Mouse (Mus musculus): ENCODE measurements around the gene Eef1akmt3. TPM values are rescaled to one million over a fixed set of nuclear protein-coding genes. Genes with fewer than 3 reads are reported as not detected.
"Not testable (repeated sequence)": the region's sequence is repeated elsewhere in the genome, so short reads cannot be mapped to it uniquely, and the experiment has no call there.

Gene Eef1akmt3
- polyA plus RNA-seq, 1 experiment from 2014 or later = 0.15 TPM

- Histone ChIP-seq H3K9ac (peak overlapping the region; percentile 64), H3K27ac (no peak overlapping the region), H3K4me2 (replicated peaks) (peak overlapping the region; percentile 96), H3K9me3 (no peaks in the 10 kb centered on the region), H3K36me3 (peaks cover 40% of the 10 kb centered on the region), H3K4me3 (peak overlapping the region; percentile 55), H3K4me1 (peaks cover 44% of the 10 kb centered on the region), H3K27me3 (replicated peaks) (no peaks in the 10 kb centered on the region)
- 83% methylated on average over 9 of the region's 9 CpGs for WGBS
- no peak for ATAC-seq (ENCODE audit: low FRiP score, low read depth)
Observed at GRCm38 (mm10) chr10:127068360-127069038, 27.2 kb upstream of the Eef1akmt3 start.

GRCm38 (mm10) chr10:127066519-127067018 lies 25.3 kb upstream of the Eef1akmt3 start:
- H3K4me2 ChIP-seq (replicated peaks) = peak overlapping the region; percentile 9; the same call in 1 of the 2 replicates
- no peak overlapping the region for H3K4me3 ChIP-seq
- ATAC-seq (ENCODE audit: low FRiP score, low read depth) = no peak
- H3K9me3 ChIP-seq = no peaks in the 10 kb centered on the region
- WGBS = 92% methylated on average over 14 of the region's 14 CpGs
- H3K27ac ChIP-seq = no peak overlapping the region
- no peak overlapping the region for H3K9ac ChIP-seq
- peaks cover 40% of the 10 kb centered on the region for H3K36me3 ChIP-seq
- H3K27me3 ChIP-seq (replicated peaks) = no peaks in the 10 kb centered on the region
- H3K4me1 ChIP-seq = peaks cover 44% of the 10 kb centered on the region

DNA sequence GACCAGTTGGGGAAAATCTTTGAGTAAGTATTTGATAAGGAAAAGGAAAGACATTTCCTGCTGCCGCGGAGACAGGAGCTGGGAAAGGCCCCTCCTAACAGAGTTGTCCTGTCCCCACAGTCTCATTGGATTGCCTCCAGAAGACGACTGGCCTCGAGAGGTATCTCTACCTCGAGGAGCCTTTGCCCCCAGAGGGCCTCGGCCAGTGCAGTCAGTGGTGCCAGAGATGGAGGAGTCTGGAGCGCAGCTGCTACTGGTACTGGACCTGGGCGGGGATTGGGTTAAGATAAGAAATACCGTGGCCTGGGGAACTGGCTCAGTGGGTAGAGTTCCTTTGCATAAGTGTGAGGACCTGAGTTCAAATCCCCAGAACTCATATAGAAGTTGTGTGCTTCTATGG lies 24.7 kb upstream of the Eef1akmt3 start:
- Histone ChIP-seq H3K27me3 (replicated peaks) (no peaks in the 10 kb centered on the region), H3K36me3 (peaks cover 40% of the 10 kb centered on the region), H3K9ac (no peak overlapping the region), H3K4me1 (peaks cover 41% of the 10 kb centered on the region), H3K4me2 (replicated peaks) (peak overlapping the region; percentile 18; the same call in 1 of the 2 replicates), H3K9me3 (no peaks in the 10 kb centered on the region), H3K27ac (no peak overlapping the region), H3K4me3 (no peak overlapping the region)
- ATAC-seq (ENCODE audit: low FRiP score, low read depth) = no peak
- 93% methylated on average over 9 of the region's 9 CpGs for WGBS

DNA sequence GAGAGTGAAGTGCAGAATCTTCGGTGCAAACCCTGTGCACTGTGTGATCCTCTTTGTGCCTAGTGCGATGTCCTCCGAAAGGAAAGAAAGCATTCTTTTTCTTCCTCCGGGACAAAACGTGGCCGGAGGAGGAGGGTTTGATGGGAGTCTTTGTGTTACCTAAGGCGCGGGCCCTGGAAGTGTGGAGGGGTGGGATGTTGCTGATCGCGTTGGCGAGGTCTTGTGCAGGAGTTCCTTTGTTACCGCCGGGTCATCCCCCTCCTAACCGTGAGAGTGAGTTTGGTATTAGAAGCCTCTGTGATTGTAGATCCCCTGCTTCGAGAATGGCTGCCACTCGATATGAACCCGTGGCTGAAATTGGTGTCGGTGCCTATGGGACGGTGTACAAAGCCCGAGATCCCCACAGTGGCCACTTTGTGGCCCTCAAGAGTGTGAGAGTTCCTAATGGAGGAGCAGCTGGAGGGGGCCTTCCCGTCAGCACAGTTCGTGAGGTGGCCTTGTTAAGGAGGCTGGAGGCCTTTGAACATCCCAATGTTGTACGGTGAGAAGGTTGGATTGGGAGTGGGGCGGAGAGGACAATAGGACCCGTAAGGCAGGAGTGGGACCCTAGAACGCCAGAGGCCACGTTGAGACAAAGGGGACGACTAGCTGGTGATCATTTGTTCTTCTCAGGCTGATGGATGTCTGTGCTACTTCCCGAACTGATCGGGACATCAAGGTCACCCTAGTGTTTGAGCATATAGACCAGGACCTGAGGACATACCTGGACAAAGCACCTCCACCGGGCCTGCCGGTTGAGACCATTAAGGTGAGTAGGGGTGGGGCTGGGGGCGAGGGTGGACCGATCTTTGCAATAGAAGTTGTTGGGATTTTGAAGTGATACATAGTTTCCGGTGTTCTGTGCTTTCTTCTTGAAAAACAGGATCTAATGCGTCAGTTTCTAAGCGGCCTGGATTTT lies 22.9 kb upstream of the Eef1akmt3 start:
- no peaks in the 10 kb centered on the region for H3K27me3 ChIP-seq (replicated peaks)
- peak overlapping the region; percentile 93 for H3K9ac ChIP-seq
- peaks cover 42% of the 10 kb centered on the region for H3K4me1 ChIP-seq
- H3K4me2 ChIP-seq (replicated peaks) = peak overlapping the region; percentile 90
- H3K27ac ChIP-seq = peak overlapping the region; percentile 57; the same call in 1 of the 2 replicates
- peak overlapping the region; percentile 81 for H3K4me3 ChIP-seq
- H3K36me3 ChIP-seq = peaks cover 40% of the 10 kb centered on the region
- H3K9me3 ChIP-seq = no peaks in the 10 kb centered on the region
- no peak; the same call in 1 of the 2 replicates for ATAC-seq (ENCODE audit: low FRiP score, low read depth)
- 13% methylated on average over 37 of the region's 37 CpGs for WGBS

DNA sequence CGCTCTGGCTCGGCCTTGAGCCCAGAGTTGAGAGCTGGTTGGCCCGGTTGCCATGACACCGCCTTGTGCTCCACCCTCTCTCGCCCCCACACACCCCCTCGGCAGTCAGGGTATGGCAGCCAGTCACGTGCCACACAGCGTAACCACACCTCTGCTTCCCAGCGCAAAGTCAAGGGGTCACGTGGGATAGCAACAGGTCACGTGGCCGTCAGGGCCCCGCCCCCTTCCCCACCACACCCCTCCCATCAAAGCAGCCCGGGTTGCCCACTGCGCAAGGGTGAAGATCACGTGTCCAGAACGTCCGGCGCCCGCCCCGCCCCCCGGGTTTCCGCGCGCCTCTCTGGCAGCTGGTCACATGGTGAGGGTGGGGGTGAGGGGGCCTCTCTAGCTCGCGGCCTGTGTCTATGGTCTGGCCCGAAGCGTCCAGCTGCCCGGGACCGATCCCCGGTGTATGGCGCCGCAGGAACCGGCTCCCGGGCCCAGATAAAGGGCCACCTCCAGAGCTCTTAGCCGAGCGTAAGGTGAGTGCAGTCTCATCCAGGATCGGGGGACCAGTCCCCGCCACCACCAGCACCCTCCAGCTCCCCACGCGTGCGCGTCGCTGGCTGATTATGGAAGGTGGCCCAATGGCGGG lies 22.0 kb upstream of the Eef1akmt3 start, which contains the start of gene Cdk4:
TSS of gene Cdk4 (plus strand) at position 296 of the 634 bp plus-strand sequence.
- Histone ChIP-seq H3K36me3 (peaks cover 38% of the 10 kb centered on the region), H3K4me1 (peaks cover 40% of the 10 kb centered on the region), H3K4me2 (replicated peaks) (peak within 1 kb of the TSS; percentile 90), H3K27ac (peak within 1 kb of the TSS; percentile 57; the same call in 1 of the 2 replicates), H3K27me3 (replicated peaks) (no peaks in the 10 kb centered on the region), H3K4me3 (peak within 1 kb of the TSS; percentile 81), H3K9ac (peak within 1 kb of the TSS; percentile 93), H3K9me3 (no peaks in the 10 kb centered on the region)
- peak; percentile 91 for ATAC-seq (ENCODE audit: low FRiP score, low read depth)
- WGBS = under 1% methylated on average over 45 of the region's 46 CpGs

DNA sequence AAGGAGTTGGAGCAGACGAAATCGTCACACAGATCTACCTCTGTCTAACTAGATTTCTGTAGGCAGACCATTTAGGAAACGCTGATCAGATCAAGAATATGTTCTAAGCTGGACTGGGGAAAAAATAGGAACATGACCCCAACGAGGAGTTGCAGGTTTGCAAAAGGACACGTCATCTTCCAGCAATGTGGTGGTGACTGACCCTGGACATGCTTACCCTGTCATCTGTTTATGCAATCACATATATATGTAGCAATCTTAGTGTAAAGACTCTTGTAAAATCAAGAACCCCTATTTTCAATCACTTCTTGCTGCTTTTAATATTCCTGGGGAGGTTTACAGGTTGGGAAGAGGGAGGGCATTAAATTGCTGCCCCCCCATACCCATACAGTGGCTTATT lies 21.2 kb upstream of the Eef1akmt3 start:
- no peak overlapping the region for H3K9ac ChIP-seq
- ATAC-seq (ENCODE audit: low FRiP score, low read depth) = no peak
- no peaks in the 10 kb centered on the region for H3K27me3 ChIP-seq (replicated peaks)
- H3K4me2 ChIP-seq (replicated peaks) = peak overlapping the region; percentile 90; the same call in 1 of the 2 replicates
- H3K27ac ChIP-seq = no peak overlapping the region
- H3K36me3 ChIP-seq = peaks cover 31% of the 10 kb centered on the region
- H3K9me3 ChIP-seq = no peaks in the 10 kb centered on the region
- WGBS = 81% methylated on average over 5 of the region's 5 CpGs
- H3K4me3 ChIP-seq = no peak overlapping the region
- H3K4me1 ChIP-seq = peaks cover 42% of the 10 kb centered on the region

GRCm38 (mm10) chr10:127062101-127062500 lies 20.8 kb upstream of the Eef1akmt3 start:
- not testable (repeated sequence) for H3K9me3 ChIP-seq; H3K4me2 ChIP-seq (replicated peaks); H3K4me3 ChIP-seq; H3K27ac ChIP-seq; ATAC-seq (ENCODE audit: low FRiP score, low read depth); H3K9ac ChIP-seq; H3K27me3 ChIP-seq (replicated peaks)
- WGBS = 92% methylated on average over 4 of the region's 4 CpGs
- H3K4me1 ChIP-seq = peaks cover 43% of the 10 kb centered on the region
- H3K36me3 ChIP-seq = peaks cover 31% of the 10 kb centered on the region

DNA sequence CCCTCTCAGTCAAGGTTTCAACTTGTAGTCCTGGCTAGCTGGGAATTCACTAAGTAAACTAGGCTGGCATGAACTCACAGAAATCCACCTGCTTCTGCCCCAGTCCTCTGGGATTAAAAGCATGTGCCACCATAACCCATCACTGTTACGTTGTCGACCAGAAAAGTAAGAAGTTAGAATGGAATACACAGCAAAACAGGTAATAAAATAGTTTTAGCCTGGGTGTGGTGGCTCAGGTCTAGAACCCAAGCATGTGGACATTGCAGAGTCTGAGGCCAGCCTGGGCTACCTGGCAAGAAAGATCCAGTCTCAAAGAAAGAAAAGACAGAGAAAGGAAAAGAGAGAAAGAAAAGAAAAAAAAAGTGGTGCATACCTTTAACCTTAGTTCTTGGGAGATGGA lies 20.2 kb upstream of the Eef1akmt3 start:
- ATAC-seq (ENCODE audit: low FRiP score, low read depth) = no peak
- peaks cover 29% of the 10 kb centered on the region for H3K36me3 ChIP-seq
- no peaks in the 10 kb centered on the region for H3K9me3 ChIP-seq
- H3K4me2 ChIP-seq (replicated peaks) = peak overlapping the region; percentile 95; the same call in 1 of the 2 replicates
- H3K9ac ChIP-seq = no peak overlapping the region
- no peak overlapping the region for H3K27ac ChIP-seq
- WGBS = 78% methylated on average over 2 of the region's 2 CpGs
- H3K4me1 ChIP-seq = peaks cover 41% of the 10 kb centered on the region
- H3K4me3 ChIP-seq = no peak overlapping the region
- no peaks in the 10 kb centered on the region for H3K27me3 ChIP-seq (replicated peaks)

DNA sequence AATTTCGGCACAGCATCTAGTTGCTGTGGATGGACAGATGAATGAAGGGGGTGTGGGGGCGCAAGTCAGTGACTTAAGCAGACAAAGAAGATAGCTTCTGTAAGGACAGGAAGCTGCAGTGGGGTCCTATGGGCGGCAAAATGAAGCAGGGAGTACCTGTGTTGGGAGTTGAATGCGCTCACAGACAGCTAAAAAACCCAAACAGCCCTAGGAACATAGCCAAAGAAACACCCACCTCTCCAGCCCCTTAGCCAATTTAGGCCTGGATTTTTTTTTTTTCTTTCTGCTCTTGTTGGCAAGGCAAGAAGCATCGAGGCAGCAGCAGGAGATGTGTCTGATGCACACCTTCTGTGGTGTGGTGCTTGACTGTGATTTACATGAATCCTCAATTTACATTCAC lies 19.8 kb upstream of the Eef1akmt3 start:
- Histone ChIP-seq H3K4me3 (peak overlapping the region; percentile 92; the same call in 1 of the 2 replicates), H3K9me3 (no peaks in the 10 kb centered on the region), H3K27ac (peak overlapping the region; percentile 82; the same call in 1 of the 2 replicates), H3K4me1 (peaks cover 39% of the 10 kb centered on the region), H3K27me3 (replicated peaks) (no peaks in the 10 kb centered on the region), H3K4me2 (replicated peaks) (peak overlapping the region; percentile 95), H3K9ac (peak overlapping the region; percentile 97), H3K36me3 (peaks cover 29% of the 10 kb centered on the region)
- ATAC-seq (ENCODE audit: low FRiP score, low read depth) = no peak
- WGBS = 31% methylated on average over 5 of the region's 5 CpGs

- Histone ChIP-seq H3K9me3 (no peaks in the 10 kb centered on the region), H3K27me3 (replicated peaks) (no peaks in the 10 kb centered on the region), H3K4me3 (peak within 1 kb of the TSS; percentile 92), H3K36me3 (peaks cover 29% of the 10 kb centered on the region), H3K4me2 (replicated peaks) (peak within 1 kb of the TSS; percentile 95), H3K4me1 (peaks cover 35% of the 10 kb centered on the region), H3K27ac (peak within 1 kb of the TSS; percentile 82), H3K9ac (peak within 1 kb of the TSS; percentile 97)
- ATAC-seq (ENCODE audit: low FRiP score, low read depth) = peak; percentile 26
- WGBS = 2% methylated on average over 63 of the region's 72 CpGs
Observed at GRCm38 (mm10) chr10:127059968-127060916, 18.9 kb upstream of the Eef1akmt3 start, which contains the start of gene March9. Gene March9, minus strand, starts transcription at chr10:127060184.

Measured in neural tube, embryonic 12.5 days (tissue).